Mouse (Mus musculus) monocyte, adult 2 months (primary cell): Measurements from ENCODE around the gene Cyp27b1.
"Not testable (repeated sequence)": the region's sequence is repeated elsewhere in the genome, so short reads cannot be mapped to it uniquely, and the experiment has no call there.

Experiments
- DNase-seq, 2 experiments: peaks; one replicate each; pipeline ENCODE4 v3.0.0; 2022; ENCODE audit warnings: low spot score in 2 of 2, low read depth in 1 of 2

Gene Cyp27b1

DNA sequence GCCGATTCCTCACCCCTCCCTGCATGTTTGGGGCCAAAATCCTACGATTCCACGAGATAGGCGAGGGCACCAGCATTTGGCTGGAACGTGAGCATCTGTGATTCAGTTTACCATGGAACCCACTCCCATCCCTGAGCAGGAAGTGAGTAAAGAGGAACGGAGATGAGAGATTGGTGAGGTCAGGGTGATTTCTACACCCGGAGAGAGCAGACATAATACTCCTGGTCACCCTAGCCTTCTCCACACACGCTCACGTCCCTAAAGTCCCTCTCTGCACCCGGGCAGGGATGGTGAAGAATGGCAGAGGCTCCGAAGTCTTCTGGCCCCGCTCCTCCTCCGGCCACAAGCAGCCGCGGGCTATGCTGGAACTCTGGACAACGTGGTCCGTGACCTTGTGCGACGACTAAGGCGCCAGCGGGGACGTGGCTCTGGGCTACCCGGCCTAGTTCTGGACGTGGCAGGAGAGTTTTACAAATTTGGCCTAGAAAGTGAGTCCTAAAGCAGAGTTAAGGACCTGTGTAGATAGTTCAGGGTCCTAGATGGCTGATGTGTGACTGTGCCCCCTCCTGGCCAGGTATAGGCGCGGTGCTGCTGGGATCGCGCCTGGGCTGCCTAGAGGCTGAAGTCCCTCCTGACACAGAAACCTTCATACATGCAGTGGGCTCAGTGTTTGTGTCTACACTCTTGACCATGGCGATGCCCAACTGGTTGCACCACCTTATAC is 1.5 kb downstream of the Cyp27b1 start:
- no peak for DNase-seq

DNA sequence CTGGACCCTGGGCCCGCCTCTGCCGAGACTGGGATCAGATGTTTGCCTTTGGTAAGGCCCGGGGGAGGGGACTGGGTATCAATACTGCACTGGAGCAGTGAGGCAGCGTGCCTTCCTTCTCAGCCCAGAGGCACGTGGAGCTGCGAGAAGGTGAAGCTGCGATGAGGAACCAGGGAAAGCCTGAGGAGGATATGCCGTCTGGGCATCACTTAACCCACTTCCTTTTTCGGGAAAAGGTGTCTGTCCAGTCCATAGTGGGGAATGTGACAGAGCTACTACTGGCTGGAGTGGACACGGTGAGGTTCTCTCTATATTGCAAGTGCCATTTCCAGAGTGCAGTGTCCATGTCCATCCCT is 2.0 kb downstream of the Cyp27b1 start:
- DNase-seq: no peak

DNA sequence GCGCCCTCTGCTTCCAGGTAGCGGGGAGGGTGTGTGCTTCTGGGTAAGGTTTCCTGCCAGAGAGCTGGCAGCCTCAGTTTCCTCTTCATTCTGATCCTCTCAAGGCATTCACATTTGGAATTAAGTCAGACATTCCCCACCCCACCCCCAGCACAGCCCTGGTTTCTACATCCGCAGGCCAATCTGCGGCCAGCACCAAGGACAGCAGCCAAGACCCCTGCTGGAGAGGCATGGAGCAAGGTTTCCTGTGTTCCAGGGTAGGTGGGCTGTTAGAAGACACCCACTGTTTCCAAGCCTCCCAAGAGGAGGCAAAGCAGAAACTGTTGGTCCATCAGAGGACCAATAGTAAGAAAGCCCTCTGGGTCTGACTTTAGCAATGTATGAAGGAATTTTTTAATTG is 6.6 kb downstream of the Cyp27b1 start:
- no peak for DNase-seq

DNA sequence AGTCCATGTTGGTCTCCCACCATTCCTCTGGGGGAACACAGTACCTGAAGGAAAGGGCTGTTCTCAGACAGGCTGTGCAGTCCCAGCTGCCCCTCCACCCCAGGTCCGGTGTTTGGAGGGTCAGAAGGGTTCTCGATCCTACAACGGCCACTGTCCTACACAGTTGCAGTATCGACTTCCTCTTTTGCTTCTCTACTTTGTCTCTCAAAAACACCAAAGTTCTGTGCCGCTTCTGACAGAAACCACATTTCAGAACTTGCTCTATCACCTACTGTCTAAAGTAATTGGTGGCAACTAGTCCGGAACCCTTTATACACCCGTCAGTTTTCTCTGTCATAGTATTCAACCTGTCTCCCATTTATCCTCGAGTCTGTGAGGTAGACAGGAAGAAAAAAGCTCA is 7.4 kb downstream of the Cyp27b1 start:
- no peak for DNase-seq

DNA sequence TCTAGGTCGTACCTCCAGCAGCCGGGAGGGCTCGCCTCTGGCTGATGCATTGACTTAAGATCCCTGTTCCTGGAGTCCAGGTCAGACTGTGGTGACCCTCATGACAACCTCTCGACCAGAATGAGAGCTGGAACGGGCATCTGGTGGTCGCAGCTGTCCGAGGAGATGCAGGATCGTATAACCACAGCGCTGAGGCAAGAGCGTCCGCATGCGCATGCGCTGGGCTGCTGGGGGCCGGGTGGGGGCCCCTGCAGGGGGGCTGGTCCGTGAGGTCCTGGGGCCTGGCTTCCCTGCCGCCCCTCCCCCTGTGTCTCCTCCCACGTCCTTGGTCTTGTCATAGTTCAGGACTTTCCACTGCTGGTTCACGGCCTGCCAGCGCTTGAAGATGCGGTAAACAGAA is 8.4 kb downstream of the Cyp27b1 start:
- DNase-seq: no peak

DNA sequence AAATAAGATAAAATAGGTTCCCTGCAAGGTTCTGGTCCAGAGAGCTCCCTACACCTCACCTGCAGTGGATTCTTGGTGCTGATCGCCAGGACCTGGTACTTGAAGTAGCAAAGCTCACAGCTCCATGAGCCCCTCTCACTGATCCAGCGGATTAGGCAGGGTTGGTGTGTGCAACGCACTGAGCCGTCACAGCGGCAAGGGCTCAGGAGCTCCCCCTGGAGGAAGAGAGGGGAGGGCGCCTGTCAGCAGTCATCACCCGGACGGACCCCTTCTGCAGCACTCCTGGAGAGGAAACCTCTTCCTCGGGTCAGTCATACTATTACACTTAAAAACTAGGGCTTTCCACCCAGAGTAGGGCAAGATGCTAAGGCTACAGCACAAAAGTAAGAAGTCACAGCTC is 10.1 kb downstream of the Cyp27b1 start:
- peak in 1 of 2 experiments; percentile 64 for DNase-seq

DNA sequence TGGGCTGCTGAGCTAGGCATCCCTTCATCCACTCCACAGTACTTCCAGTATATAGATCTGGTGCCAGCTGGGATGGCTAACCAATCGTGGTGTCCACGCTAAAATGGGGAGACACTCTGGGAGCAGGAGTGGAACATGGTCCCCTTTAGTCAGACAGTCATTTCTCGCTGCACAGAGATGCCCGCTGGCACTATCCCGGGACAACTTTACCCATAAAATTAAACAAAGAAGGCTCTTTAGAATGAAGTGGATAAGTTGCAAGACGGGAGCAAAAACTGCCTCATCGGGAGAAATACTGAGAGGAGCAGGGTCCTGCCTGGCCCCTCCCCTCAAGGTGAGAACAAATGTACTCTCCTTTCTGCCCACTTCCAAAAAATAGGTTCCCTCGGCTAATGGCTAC is 10.7 kb downstream of the Cyp27b1 start:
- DNase-seq: no peak

DNA sequence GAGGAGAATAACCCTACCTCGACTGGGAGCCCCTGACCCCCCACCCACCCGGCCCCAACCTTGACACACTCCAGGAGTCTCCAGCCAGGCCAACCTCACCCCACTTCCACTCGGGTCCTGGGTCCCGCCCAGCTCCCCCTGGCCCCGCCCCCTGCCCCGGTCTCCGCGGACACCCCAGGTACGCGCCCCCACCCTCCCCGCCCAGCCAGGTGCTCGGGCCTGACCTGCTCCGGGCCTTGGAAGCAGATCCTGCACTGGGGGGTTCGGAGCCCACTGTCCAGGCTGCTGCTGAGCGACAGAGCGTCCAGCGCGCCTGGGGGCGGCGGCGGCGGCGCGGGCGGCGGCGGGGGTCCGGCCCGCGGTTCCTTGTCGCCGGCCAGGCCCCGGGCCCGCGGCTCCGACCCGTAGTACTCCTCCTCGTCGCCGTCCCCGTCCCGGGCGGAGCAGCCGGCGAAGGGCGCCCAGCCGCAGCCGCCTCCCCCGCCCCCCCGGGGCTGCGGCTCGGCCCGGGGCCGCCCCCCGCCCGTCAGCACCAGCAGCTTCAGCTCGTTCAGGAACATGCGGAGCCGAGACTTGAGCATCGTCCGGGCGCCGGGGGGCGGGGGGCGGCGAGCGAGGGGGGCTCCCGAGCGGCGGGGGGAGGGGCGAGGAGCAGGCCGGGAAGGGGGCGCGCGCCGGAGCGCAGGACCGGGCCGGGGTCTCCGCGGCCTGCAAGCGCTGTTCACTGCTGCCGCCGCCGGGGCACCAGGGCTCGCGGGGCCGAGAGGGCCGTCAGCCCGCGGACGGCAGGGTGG is 11.3 kb downstream of the Cyp27b1 start:
- DNase-seq: no peak

DNA sequence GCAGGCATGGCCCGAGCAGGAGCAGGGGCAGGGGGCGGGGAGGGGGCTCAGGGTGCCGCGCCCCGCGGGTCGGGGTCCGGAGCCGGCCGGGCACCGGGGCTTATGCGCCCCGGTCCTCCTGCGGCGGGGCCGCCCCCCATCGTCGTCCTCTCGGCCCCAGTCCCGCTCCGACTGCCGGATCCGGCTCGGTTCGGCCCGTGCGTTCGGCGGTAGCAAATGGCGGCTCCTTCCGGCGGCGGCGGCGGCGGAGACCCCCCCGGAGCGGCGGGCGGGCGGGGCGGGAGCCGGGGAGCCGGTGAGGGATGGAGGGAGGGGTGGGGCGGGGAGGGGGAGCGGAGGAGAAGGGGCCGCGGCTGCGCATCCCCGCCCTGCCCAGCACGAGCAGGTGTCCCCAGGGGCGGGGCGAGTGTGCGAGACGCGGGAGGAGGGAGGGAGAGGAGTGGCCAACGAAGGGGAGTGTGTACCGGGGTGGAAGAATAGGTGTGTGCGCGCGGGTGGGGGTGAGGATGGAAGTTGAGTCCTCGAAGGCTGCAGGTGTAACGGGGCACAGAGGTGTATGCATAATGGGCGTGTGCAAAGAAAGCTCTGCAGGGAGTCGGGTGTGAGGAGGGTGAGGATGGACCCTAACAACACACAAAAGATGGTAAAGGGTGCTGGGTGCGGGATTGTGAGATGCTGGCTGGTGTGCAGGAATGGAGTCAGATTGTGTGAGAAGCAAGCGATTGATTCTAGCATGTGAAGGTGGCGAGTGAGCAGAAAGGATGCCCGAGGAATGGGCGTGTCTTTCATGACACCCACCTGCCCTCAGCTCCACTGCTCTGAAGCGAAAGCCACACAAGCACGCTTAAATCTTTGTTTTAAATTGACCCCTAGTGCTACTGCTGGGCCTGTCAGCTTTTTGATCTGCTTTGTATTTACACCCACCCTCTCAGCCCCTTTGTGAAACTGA is 12.2 kb downstream of the Cyp27b1 start, which contains the start of gene March9:
March9 (minus strand) TSS at position 217 of the 949 bp plus-strand sequence.
- no peak for DNase-seq

DNA sequence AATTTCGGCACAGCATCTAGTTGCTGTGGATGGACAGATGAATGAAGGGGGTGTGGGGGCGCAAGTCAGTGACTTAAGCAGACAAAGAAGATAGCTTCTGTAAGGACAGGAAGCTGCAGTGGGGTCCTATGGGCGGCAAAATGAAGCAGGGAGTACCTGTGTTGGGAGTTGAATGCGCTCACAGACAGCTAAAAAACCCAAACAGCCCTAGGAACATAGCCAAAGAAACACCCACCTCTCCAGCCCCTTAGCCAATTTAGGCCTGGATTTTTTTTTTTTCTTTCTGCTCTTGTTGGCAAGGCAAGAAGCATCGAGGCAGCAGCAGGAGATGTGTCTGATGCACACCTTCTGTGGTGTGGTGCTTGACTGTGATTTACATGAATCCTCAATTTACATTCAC is 13.0 kb downstream of the Cyp27b1 start:
- no peak for DNase-seq

DNA sequence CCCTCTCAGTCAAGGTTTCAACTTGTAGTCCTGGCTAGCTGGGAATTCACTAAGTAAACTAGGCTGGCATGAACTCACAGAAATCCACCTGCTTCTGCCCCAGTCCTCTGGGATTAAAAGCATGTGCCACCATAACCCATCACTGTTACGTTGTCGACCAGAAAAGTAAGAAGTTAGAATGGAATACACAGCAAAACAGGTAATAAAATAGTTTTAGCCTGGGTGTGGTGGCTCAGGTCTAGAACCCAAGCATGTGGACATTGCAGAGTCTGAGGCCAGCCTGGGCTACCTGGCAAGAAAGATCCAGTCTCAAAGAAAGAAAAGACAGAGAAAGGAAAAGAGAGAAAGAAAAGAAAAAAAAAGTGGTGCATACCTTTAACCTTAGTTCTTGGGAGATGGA is 13.5 kb downstream of the Cyp27b1 start:
- no peak for DNase-seq

DNA sequence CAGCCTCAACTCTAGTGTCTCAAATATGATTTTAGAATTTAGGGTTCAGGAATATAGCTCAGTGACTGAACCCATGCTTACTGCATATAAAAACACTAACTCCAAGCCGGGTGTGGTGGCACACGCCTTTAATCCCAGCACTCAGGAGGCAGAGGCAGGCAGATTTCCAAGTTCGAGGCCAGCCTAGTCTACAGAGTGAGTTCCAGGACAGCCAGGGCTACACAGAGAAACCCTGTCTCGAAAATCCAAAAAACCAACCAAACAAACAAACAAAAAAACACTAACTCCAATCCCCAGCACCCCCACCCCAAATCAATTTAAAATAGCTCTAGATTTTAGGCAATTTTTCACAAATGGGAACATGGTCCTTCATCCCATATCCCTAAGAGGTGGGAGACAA is 14.1 kb downstream of the Cyp27b1 start:
- DNase-seq: not testable (repeated sequence)

DNA sequence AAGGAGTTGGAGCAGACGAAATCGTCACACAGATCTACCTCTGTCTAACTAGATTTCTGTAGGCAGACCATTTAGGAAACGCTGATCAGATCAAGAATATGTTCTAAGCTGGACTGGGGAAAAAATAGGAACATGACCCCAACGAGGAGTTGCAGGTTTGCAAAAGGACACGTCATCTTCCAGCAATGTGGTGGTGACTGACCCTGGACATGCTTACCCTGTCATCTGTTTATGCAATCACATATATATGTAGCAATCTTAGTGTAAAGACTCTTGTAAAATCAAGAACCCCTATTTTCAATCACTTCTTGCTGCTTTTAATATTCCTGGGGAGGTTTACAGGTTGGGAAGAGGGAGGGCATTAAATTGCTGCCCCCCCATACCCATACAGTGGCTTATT is 14.5 kb downstream of the Cyp27b1 start:
- DNase-seq: no peak

DNA sequence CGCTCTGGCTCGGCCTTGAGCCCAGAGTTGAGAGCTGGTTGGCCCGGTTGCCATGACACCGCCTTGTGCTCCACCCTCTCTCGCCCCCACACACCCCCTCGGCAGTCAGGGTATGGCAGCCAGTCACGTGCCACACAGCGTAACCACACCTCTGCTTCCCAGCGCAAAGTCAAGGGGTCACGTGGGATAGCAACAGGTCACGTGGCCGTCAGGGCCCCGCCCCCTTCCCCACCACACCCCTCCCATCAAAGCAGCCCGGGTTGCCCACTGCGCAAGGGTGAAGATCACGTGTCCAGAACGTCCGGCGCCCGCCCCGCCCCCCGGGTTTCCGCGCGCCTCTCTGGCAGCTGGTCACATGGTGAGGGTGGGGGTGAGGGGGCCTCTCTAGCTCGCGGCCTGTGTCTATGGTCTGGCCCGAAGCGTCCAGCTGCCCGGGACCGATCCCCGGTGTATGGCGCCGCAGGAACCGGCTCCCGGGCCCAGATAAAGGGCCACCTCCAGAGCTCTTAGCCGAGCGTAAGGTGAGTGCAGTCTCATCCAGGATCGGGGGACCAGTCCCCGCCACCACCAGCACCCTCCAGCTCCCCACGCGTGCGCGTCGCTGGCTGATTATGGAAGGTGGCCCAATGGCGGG is 15.3 kb downstream of the Cyp27b1 start, which contains the start of gene Cdk4:
Cdk4 (plus strand) TSS at position 296 of the 634 bp plus-strand sequence.
- DNase-seq: peak; percentile 93

DNA sequence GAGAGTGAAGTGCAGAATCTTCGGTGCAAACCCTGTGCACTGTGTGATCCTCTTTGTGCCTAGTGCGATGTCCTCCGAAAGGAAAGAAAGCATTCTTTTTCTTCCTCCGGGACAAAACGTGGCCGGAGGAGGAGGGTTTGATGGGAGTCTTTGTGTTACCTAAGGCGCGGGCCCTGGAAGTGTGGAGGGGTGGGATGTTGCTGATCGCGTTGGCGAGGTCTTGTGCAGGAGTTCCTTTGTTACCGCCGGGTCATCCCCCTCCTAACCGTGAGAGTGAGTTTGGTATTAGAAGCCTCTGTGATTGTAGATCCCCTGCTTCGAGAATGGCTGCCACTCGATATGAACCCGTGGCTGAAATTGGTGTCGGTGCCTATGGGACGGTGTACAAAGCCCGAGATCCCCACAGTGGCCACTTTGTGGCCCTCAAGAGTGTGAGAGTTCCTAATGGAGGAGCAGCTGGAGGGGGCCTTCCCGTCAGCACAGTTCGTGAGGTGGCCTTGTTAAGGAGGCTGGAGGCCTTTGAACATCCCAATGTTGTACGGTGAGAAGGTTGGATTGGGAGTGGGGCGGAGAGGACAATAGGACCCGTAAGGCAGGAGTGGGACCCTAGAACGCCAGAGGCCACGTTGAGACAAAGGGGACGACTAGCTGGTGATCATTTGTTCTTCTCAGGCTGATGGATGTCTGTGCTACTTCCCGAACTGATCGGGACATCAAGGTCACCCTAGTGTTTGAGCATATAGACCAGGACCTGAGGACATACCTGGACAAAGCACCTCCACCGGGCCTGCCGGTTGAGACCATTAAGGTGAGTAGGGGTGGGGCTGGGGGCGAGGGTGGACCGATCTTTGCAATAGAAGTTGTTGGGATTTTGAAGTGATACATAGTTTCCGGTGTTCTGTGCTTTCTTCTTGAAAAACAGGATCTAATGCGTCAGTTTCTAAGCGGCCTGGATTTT is 16.1 kb downstream of the Cyp27b1 start:
- DNase-seq: no peak

DNA sequence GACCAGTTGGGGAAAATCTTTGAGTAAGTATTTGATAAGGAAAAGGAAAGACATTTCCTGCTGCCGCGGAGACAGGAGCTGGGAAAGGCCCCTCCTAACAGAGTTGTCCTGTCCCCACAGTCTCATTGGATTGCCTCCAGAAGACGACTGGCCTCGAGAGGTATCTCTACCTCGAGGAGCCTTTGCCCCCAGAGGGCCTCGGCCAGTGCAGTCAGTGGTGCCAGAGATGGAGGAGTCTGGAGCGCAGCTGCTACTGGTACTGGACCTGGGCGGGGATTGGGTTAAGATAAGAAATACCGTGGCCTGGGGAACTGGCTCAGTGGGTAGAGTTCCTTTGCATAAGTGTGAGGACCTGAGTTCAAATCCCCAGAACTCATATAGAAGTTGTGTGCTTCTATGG is 17.9 kb downstream of the Cyp27b1 start:
- no peak for DNase-seq

DNA sequence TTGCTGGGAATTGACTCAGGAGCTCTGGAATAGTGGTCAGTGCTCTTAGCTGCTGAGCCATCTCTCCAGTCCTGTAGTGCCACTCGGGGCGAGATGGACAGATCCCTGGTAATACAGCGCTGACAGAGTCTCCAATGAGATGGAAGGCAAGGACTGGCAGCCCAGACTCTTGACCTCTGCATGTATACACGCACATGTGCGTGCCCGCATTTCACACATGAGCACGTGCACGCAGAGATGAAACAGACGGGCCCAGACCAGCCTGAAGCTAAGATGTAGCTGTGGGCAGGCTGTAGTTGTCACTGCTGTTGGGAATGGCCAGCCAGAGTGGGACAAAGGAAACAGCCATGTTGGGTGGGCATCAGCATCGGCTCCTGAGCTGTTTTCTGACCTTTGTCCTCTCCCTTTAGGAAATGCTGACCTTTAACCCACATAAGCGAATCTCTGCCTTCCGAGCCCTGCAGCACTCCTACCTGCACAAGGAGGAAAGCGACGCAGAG is 18.5 kb downstream of the Cyp27b1 start:
- no peak for DNase-seq

DNA sequence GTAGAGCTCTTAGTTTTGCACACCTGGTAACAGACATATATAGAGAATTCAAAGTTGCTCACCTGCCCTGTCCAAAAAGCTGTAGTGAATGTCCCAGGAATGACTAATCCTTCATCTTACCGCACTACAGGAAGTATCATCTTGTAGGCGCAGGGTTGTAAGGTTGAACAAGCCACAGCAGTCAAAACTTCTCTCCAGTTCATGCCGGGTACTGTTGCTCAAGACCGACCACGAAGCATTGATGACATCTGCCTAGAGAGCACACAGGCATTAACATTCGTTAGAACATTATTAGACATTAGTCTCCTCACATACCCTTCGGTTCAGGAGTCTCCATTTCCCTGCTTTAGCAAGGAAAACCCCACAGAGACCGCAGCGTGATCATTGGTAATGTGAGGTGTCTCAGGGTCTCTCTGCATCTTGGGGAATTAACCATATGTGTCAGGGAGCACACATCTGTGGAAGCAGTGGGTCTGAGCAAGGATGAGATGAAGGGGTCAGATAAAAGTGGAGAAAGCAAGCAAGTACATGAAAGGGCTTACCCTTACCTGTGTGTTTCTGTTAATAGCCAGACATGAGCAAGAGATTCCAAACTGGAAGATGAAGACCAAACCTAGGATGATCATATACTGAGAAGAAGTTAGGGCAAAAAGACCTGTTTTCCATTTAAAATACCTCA is 20.4 kb downstream of the Cyp27b1 start:
- DNase-seq: no peak
